Mouse (Mus musculus) intestine, embryonic 16.5 days (tissue): Measurements from ENCODE around the gene Tyw3. TPM values are rescaled to one million over a fixed set of nuclear protein-coding genes. Genes with fewer than 3 reads are reported as not detected.

Experiments used
- ATAC-seq: fragments of 200-750 bp; cut with Nextera tagmentation; 2 replicates; pipeline ENCODE4 v1.8.0; 2017; ENCODE audit warnings: moderate TSS enrichment, moderate library complexity
- H3K27ac ChIP-seq: fragments of 300-500 bp; sonication (generic); 2 replicates; pipeline ENCODE4 v1.5.1; 2014; ENCODE audit warnings: mild to moderate bottlenecking, low read length
- H3K27me3 ChIP-seq: fragments of 300-500 bp; sonication (generic); replicated peaks from 2 replicates; pipeline ENCODE4 v1.6.1; 2014; ENCODE audit warnings: low read length, control low read depth, mixed read lengths; ENCODE audit not compliant: control insufficient read depth, insufficient read depth
- H3K36me3 ChIP-seq: fragments of 300-500 bp; sonication (generic); 2 replicates; pipeline ENCODE4 v1.6.1; 2014; ENCODE audit warnings: low read length, control low read depth; ENCODE audit not compliant: control insufficient read depth, insufficient read depth
- H3K4me1 ChIP-seq: fragments of 300-500 bp; sonication (generic); 2 replicates; pipeline ENCODE4 v1.6.1; 2014; ENCODE audit warnings: low read length, control low read depth, mixed read lengths; ENCODE audit not compliant: control insufficient read depth, insufficient read depth
- H3K4me2 ChIP-seq: fragments of 300-500 bp; sonication (generic); 2 replicates; pipeline ENCODE4 v1.6.1; 2014; ENCODE audit warnings: low read depth, low read length, control low read depth
- H3K4me3 ChIP-seq: fragments of 300-500 bp; sonication (generic); 2 replicates; pipeline ENCODE4 v1.5.1; 2014; ENCODE audit warnings: mild to moderate bottlenecking, low read length
- H3K9ac ChIP-seq: fragments of 300-500 bp; sonication (generic); 2 replicates; pipeline ENCODE4 v1.6.1; 2014; ENCODE audit warnings: low read depth, low read length
- H3K9me3 ChIP-seq: fragments of 300-500 bp; sonication (generic); 2 replicates; pipeline ENCODE4 v1.6.1; 2016; ENCODE audit warnings: low read length, control low read depth; ENCODE audit not compliant: control insufficient read depth
- WGBS: fragments of 180-500 bp; shearing (Covaris S2); extraction: QIAGEN DNeasy Blood & Tissue Kit; methylation state at CpG from one replicate; pipeline ENCODE4 v1.1.7; 2014; 5-methylcytosine and 5-hydroxymethylcytosine counted together
- polyA plus RNA-seq: library from polyadenylated mRNA; unstranded; fragments of >200 nt; fragmentation: Nextera tagmentation; extraction: Ambion mirVana; gene quantifications from 2 replicates; pipeline ENCODE4 v1.2.1, GENCODE M21; 2015

Gene Tyw3
- polyA plus RNA-seq, 1 experiment from 2014 or later, result 10.1 TPM

DNA sequence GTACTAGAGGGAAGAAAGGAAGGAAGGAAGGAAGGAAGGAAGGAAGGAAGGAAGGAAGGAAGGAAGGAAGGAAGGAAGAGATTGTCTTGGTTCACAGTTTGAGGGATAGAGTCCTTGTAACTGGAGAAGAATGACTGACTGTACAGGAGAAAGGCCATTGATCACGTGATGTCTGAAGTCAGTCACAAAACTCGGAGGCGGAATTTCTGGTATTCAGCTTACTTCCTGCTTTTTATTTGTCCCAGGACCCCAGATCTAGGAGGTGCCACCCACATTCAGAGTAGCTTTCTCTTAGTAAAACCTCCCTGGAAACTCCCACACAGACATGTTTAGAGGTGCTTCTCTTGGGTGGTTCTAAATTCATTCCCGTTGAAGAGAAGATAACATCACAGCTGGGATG, 50.7 kb downstream of the Tyw3 start:
- Histone ChIP-seq H3K27ac (no peak overlapping the region), H3K9me3 (no peaks in the 10 kb centered on the region), H3K36me3 (no peaks in the 10 kb centered on the region), H3K9ac (no peak overlapping the region), H3K4me1 (no peaks in the 10 kb centered on the region), H3K4me3 (no peak overlapping the region), H3K4me2 (no peak overlapping the region), H3K27me3 (peaks cover 12% of the 10 kb centered on the region)
- no peak for ATAC-seq
- WGBS, result 55% methylated on average over 4 of the region's 4 CpGs

DNA sequence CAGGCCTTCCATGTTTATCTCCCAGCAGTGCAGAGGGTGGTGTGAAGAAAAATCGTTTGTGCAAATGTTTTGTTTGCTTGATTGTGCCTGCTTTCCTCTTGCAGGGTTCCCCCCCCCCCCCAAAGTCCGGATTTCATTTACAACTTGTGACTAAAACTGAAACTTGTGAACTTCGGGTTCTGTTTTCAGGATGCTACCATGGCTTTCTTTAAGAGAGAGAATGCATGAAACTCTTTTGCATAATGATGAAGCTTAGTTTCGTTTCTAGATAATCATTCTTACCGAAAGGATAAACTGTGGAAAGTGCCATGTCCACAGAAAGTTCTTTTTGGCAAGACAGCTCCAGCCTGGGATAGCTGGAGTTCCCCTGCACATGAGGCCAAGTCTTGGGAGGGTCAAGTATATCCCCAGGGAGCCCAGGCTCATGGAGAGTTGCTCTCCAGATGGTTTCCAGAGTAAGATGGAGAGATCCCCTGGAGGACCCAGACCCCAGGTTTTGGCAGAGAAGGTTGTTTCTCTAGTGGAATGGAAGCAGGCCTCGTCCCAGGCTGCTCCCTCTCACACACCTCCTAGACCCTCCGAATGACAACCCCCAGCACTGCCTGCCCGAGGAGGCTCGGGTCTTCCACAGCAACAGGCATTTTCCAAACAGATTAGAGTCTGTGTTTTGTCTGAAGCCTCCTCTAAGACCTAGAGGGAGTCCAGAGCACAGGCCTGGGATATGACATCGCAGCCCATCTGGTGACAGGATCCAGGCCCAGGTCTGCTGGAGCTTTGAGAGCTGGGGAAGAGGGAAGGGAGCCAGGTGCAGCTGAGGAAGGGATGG, 56.6 kb downstream of the Tyw3 start:
- Histone ChIP-seq H3K4me2 (no peak overlapping the region), H3K9me3 (no peaks in the 10 kb centered on the region), H3K9ac (no peak overlapping the region), H3K36me3 (no peaks in the 10 kb centered on the region), H3K4me1 (no peaks in the 10 kb centered on the region), H3K27me3 (no peaks in the 10 kb centered on the region), H3K4me3 (no peak overlapping the region), H3K27ac (no peak overlapping the region)
- peak; percentile 81 for ATAC-seq
- WGBS, result 42% methylated on average over 10 of the region's 10 CpGs

DNA sequence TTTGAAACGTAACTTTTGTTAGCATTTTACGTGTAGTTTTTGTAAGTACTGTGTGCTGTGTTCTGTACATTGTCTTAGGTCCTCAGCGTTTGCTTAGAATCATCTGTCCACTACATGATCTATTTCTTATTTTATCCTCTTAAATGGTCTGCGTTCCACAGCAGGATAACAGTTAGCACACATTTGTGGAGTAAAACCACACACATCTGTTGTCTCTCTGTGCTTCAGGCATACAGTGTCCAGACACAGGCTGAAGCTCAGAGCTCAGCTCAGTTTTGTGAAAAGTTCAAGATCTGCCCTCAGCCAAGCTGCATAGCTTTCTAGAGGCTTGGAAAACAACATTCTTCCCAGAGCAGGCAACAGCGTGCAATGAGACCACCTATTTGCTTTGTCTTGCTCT, 60.8 kb downstream of the Tyw3 start:
- no peaks in the 10 kb centered on the region for H3K27me3 ChIP-seq
- no peak overlapping the region for H3K4me3 ChIP-seq
- no peak overlapping the region for H3K4me2 ChIP-seq
- H3K4me1 ChIP-seq, result no peaks in the 10 kb centered on the region
- no peaks in the 10 kb centered on the region for H3K9me3 ChIP-seq
- no peak overlapping the region for H3K27ac ChIP-seq
- WGBS, result 47% methylated on average over 5 of the region's 5 CpGs
- H3K36me3 ChIP-seq, result no peaks in the 10 kb centered on the region
- H3K9ac ChIP-seq, result no peak overlapping the region
- peak; percentile 77 for ATAC-seq

DNA sequence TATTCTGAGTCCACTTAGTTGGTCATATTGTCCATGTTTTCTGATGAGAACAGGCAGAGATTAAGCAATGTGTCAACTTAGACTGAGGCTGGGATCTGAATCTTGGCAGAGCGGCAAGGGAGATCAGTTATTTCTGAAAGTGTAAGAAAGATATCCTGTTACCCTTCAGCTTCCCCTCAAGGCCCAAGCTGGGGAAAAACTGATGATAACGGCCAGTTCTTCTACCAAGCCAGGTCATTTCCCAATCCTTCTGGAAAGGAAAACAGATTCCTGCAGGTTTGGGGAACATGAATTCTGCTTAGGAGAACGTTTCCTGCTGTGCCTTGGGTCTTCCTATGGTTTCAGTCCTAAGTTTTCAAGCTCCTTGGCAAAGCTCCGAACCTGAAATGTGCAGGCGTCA, 63.7 kb downstream of the Tyw3 start:
- no peaks in the 10 kb centered on the region for H3K36me3 ChIP-seq
- no peak overlapping the region for H3K27ac ChIP-seq
- no peak overlapping the region for H3K9ac ChIP-seq
- ATAC-seq, result no peak
- no peak overlapping the region for H3K4me2 ChIP-seq
- WGBS, result 81% methylated on average over 5 of the region's 5 CpGs
- H3K27me3 ChIP-seq, result no peaks in the 10 kb centered on the region
- no peaks in the 10 kb centered on the region for H3K9me3 ChIP-seq
- H3K4me3 ChIP-seq, result no peak overlapping the region
- no peaks in the 10 kb centered on the region for H3K4me1 ChIP-seq

DNA sequence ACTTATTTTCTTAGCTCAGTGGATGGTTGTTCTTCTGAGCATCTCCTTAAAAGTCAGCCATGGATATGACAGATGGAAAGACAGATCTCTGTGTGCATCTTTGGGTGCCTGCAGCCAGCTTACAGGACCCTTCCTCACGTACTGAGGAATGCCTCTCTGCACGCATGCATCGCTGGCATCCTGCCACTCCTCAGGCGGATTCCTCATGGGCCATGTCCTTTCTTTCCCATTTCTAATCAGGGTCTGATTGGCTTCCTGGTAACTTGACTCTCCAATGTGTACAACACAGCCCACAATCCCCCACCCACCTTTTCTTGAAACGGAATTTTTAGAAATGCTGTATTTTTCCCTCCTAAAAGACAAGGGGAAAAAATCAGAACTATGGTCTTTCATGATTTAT, 67.9 kb downstream of the Tyw3 start:
- Histone ChIP-seq H3K9me3 (no peaks in the 10 kb centered on the region), H3K27ac (no peak overlapping the region), H3K27me3 (no peaks in the 10 kb centered on the region), H3K9ac (no peak overlapping the region), H3K4me3 (no peak overlapping the region), H3K4me2 (no peak overlapping the region), H3K4me1 (no peaks in the 10 kb centered on the region), H3K36me3 (no peaks in the 10 kb centered on the region)
- 60% methylated on average over 5 of the region's 5 CpGs for WGBS
- ATAC-seq, result no peak

DNA sequence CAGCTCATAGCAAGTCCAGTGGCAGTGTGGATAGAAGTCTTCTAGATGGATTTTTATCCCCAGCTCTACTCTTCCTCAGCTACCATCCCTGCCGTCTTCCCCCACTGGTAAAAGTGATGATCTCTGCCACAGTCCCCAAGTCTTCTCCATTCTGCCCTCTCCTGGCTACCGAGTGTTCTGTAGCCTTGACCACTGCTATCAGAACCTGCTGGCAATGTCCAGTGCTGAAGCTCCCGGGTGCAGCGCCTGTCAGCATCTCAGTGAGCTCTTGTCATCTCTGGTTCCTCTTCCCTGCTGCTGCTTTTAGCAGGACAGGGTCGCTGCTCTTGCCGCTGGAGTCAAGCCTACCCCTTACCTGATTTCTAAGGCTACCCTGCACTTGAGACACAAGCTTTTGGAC, 70.3 kb downstream of the Tyw3 start:
- 32% methylated on average over 6 of the region's 6 CpGs for WGBS
- Histone ChIP-seq H3K4me2 (no peak overlapping the region), H3K4me1 (no peaks in the 10 kb centered on the region), H3K27me3 (no peaks in the 10 kb centered on the region), H3K9ac (no peak overlapping the region), H3K36me3 (no peaks in the 10 kb centered on the region), H3K4me3 (no peak overlapping the region), H3K27ac (no peak overlapping the region), H3K9me3 (no peaks in the 10 kb centered on the region)
- no peak for ATAC-seq

Other genes starting within 250 kb of the Tyw3 start
- gene Cryz, start 393 bp downstream of the Tyw3 start, polyA plus RNA-seq, result 36.5 and 43.3 TPM in 2 replicates
- gene Erich3, start 66.8 kb upstream of the Tyw3 start, polyA plus RNA-seq, result 0.13 TPM in 1 of 2 replicates, not detected in the other